Mouse (Mus musculus) embryonic facial prominence, embryonic 13.5 days (tissue): ENCODE measurements around the gene Capn5. TPM values are rescaled to one million over a fixed set of nuclear protein-coding genes. Genes with fewer than 3 reads are reported as not detected.

ENCODE experiments used
- ATAC-seq: fragments of 200-750 bp; cut with Nextera tagmentation; 2 replicates; pipeline ENCODE4 v1.8.0; 2017; ENCODE audit warnings: low read depth; ENCODE audit not compliant: insufficient number of reproducible peaks, insufficient read depth, low FRiP score, low TSS enrichment
- H3K27ac ChIP-seq: fragments of 300-500 bp; sonication (generic); 2 replicates; pipeline ENCODE4 v1.5.1; 2015; ENCODE audit warnings: moderate library complexity, mild to moderate bottlenecking, inconsistent platforms
- H3K27me3 ChIP-seq: fragments of 300-500 bp; sonication (generic); 2 replicates; pipeline ENCODE4 v1.6.1; 2015; ENCODE audit warnings: mild to moderate bottlenecking, inconsistent platforms
- H3K36me3 ChIP-seq: fragments of 300-500 bp; sonication (generic); 2 replicates; pipeline ENCODE4 v1.6.1; 2015; ENCODE audit warnings: mild to moderate bottlenecking, inconsistent platforms
- H3K4me1 ChIP-seq: fragments of 300-500 bp; sonication (generic); 2 replicates; pipeline ENCODE4 v1.6.1; 2015; ENCODE audit warnings: inconsistent platforms
- H3K4me2 ChIP-seq: fragments of 300-500 bp; sonication (generic); 2 replicates; pipeline ENCODE4 v1.6.1; 2015; ENCODE audit warnings: moderate library complexity, mild to moderate bottlenecking, inconsistent platforms
- H3K4me3 ChIP-seq: fragments of 300-500 bp; sonication (generic); 2 replicates; pipeline ENCODE4 v1.5.1; 2015; ENCODE audit warnings: mild to moderate bottlenecking, inconsistent platforms
- H3K9ac ChIP-seq: fragments of 300-500 bp; sonication (generic); 2 replicates; pipeline ENCODE4 v1.6.1; 2015; ENCODE audit warnings: mild to moderate bottlenecking, inconsistent platforms
- H3K9me3 ChIP-seq: fragments of 300-500 bp; sonication (generic); 2 replicates; pipeline ENCODE4 v1.6.1; 2016; ENCODE audit warnings: inconsistent platforms
- WGBS: fragments of 180-500 bp; shearing (Covaris S2); methylation state at CpG from one replicate; pipeline ENCODE4 v1.1.7; 2015; ENCODE audit warnings: mixed read lengths; 5-methylcytosine and 5-hydroxymethylcytosine counted together
- polyA plus RNA-seq: library from polyadenylated mRNA; unstranded; fragments of >200 nt; fragmentation: Nextera tagmentation; extraction: Ambion mirVana; gene quantifications from 2 replicates; pipeline ENCODE4 v1.2.1, GENCODE M21; 2015

Capn5 gene
- polyA plus RNA-seq, 1 experiment from 2014 or later = 6.0 TPM

DNA sequence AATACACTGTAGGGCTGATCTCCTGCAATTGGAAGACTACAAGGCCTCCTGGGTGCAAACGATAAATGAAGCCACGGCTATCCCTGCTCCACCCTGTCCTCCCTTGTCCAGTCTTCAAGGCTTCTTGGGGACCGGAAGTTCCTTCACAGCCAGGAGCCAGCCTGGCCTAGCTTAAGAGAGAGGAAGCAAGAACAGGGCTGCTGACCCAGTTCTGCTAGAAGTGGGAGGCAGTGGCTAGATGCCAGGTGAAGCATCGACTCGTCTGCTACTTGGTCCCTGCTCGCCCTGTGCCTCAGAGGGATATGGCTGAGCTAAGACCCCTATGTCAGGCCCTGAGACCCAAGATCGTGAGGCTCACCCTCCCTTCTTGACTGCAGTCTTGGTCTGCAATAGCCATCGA is 56.4 kb downstream of the Capn5 start:
- Histone ChIP-seq H3K4me3 (no peak overlapping the region), H3K9ac (no peak overlapping the region), H3K4me2 (no peak overlapping the region), H3K36me3 (no peaks in the 10 kb centered on the region), H3K9me3 (no peaks in the 10 kb centered on the region), H3K4me1 (peaks cover 14% of the 10 kb centered on the region), H3K27me3 (peaks cover 5% of the 10 kb centered on the region; the same call in 1 of the 2 replicates), H3K27ac (no peak overlapping the region)
- no peak for ATAC-seq
- WGBS = 84% methylated on average over 8 of the region's 8 CpGs

GRCm38 (mm10) chr7:98121241-98121640 is 56.8 kb downstream of the Capn5 start:
- no peak for ATAC-seq
- WGBS = 89% methylated on average over 3 of the region's 3 CpGs

DNA sequence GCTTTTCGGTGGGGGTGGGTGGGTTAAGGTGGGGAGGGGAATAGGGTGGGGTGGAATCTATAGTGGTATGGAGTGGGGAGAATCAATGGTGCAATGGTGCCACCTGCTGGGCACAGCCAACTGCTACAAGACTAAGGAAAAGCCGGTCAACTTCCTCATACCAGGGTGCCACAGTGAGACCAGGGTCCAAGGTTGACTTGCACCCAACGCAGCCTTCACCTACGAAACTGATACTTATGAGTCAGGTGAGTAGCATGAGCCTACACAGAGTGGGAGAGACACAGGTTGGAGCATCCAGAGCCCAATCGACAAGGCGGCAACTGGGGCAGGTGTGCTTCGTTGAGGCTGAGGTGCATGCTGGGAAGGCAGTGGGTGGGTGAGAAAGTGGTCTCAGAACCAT is 57.7 kb downstream of the Capn5 start:
- peaks cover 5% of the 10 kb centered on the region; the same call in 1 of the 2 replicates for H3K27me3 ChIP-seq
- H3K9me3 ChIP-seq = no peaks in the 10 kb centered on the region
- H3K4me2 ChIP-seq = peak overlapping the region; percentile 60
- H3K4me1 ChIP-seq = peaks cover 23% of the 10 kb centered on the region
- no peak overlapping the region for H3K27ac ChIP-seq
- H3K4me3 ChIP-seq = peak overlapping the region; percentile 27
- peak overlapping the region; percentile 57 for H3K9ac ChIP-seq
- WGBS = 8% methylated on average over 7 of the region's 7 CpGs
- no peaks in the 10 kb centered on the region for H3K36me3 ChIP-seq
- no peak for ATAC-seq

More at GRCm38 (mm10) chr7:98121241-98121640, 56.8 kb downstream of the Capn5 start:
- H3K9me3 ChIP-seq = no peaks in the 10 kb centered on the region
- no peak overlapping the region for H3K4me3 ChIP-seq
- H3K4me2 ChIP-seq = no peak overlapping the region
- no peak overlapping the region for H3K9ac ChIP-seq
- H3K27ac ChIP-seq = no peak overlapping the region
- peaks cover 5% of the 10 kb centered on the region; the same call in 1 of the 2 replicates for H3K27me3 ChIP-seq
- no peaks in the 10 kb centered on the region for H3K36me3 ChIP-seq
- H3K4me1 ChIP-seq = peaks cover 19% of the 10 kb centered on the region

GRCm38 (mm10) chr7:98119961-98120232 is 58.2 kb downstream of the Capn5 start:
- H3K4me1 ChIP-seq = peaks cover 24% of the 10 kb centered on the region
- H3K9ac ChIP-seq = no peak overlapping the region
- peaks cover 5% of the 10 kb centered on the region; the same call in 1 of the 2 replicates for H3K27me3 ChIP-seq
- H3K27ac ChIP-seq = no peak overlapping the region
- peak overlapping the region; percentile 60 for H3K4me2 ChIP-seq
- WGBS = 78% methylated on average over 2 of the region's 2 CpGs
- ATAC-seq = no peak
- H3K36me3 ChIP-seq = no peaks in the 10 kb centered on the region
- H3K9me3 ChIP-seq = no peaks in the 10 kb centered on the region
- no peak overlapping the region for H3K4me3 ChIP-seq

DNA sequence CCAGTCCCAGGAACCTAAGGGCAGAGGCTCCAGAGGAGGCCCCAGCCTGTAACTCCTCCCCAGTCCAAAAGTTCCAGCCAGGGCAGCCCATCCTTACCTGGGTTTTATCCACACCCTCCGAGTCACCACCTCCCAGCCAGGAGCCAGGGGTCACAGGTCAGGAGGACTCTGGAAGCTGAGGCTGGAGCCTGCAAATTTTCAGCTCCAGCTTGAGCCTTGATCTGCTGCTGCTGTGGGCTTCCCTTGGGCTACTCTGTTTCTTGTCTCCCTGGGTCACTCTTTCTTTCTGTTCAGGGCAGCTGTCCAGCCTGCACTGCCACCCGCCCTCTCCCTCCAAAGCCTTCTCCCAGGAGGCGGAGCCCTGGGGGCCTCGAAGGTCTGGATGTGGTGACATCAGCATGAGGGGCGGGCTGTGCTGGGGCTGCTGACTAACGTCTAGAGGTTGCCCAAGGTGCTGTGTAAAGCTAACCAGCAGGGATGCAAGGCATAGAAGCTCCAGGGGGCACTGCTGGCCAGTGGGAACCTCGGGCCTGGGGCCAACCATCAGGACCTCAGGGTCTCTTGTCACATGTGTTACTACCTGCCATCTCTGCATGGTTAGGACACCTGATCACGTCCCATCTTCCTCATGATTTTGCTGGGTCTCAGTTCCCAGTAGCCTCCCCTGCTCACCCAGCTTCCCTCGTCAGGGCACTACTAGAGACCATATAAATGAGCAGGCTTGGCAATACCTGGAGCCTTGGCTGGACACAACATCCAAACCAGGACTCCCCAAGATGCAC is 58.7 kb downstream of the Capn5 start, which contains the start of gene Myo7a:
TSS of gene Myo7a (minus strand) at position 346 of the 782 bp plus-strand sequence.
- no peak for ATAC-seq
- peak within 1 kb of the TSS; percentile 57 for H3K9ac ChIP-seq
- no peaks in the 10 kb centered on the region for H3K9me3 ChIP-seq
- peak within 1 kb of the TSS; percentile 27 for H3K4me3 ChIP-seq
- H3K4me1 ChIP-seq = peaks cover 24% of the 10 kb centered on the region
- no peaks in the 10 kb centered on the region for H3K36me3 ChIP-seq
- H3K27me3 ChIP-seq = peaks cover 5% of the 10 kb centered on the region; the same call in 1 of the 2 replicates
- 35% methylated on average over 9 of the region's 9 CpGs for WGBS
- H3K27ac ChIP-seq = no peak within 1 kb of the TSS
- H3K4me2 ChIP-seq = peak within 1 kb of the TSS; percentile 60

DNA sequence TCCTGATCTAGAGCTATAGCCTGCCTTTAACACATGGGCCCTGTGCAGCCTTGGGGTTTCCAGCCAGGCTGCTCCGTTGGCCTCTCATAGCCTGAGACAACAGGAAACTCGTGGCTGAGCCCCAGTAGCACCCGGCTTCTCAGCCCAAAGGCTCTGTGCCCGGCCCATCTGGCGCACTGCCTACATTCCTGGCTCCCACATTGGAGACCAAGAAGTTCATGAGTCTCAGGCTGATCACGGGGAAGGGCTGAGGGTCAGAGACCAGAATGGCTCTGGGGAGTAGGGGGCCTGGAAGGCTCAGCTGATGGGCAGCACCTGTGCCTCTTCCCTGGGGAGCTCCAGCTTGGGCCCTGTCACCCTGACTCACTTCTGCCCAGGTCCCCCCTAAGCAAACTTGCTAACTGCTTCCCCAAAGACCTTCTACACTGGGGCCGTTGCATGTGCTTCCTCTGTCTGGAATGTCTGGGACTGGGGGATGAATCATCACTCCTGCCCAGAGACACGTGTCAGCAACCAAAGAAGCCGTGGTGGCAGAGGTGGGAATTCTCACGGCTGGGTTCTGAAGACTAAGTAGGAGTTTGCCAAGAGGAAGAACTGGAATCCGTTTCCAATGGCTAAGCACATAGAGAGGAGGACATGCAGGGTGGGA is 60.9 kb downstream of the Capn5 start:
- Histone ChIP-seq H3K9ac (0 out of 2 replicates have a peak overlapping the region, but pooled peaks have one; percentile 36), H3K9me3 (no peaks in the 10 kb centered on the region), H3K36me3 (no peaks in the 10 kb centered on the region), H3K4me2 (no peak overlapping the region), H3K4me3 (no peak overlapping the region), H3K27me3 (peaks cover 13% of the 10 kb centered on the region), H3K27ac (peak overlapping the region; percentile 22; the same call in 1 of the 2 replicates), H3K4me1 (peaks cover 24% of the 10 kb centered on the region)
- WGBS = 48% methylated on average over 11 of the region's 11 CpGs
- ATAC-seq = no peak

GRCm38 (mm10) chr7:98114656-98115055 is 63.4 kb downstream of the Capn5 start:
- Histone ChIP-seq H3K9ac (no peak overlapping the region), H3K4me3 (no peak overlapping the region), H3K27ac (no peak overlapping the region; the same call in 1 of the 2 replicates), H3K27me3 (peaks cover 26% of the 10 kb centered on the region), H3K4me2 (no peak overlapping the region), H3K36me3 (no peaks in the 10 kb centered on the region), H3K4me1 (peaks cover 30% of the 10 kb centered on the region), H3K9me3 (no peaks in the 10 kb centered on the region)
- WGBS = 59% methylated on average over 6 of the region's 6 CpGs
- ATAC-seq = no peak

GRCm38 (mm10) chr7:98111233-98111632 is 66.8 kb downstream of the Capn5 start:
- H3K9ac ChIP-seq = peak overlapping the region; percentile 69
- no peak overlapping the region for H3K27ac ChIP-seq
- H3K4me3 ChIP-seq = peak overlapping the region; percentile 37
- peaks cover 26% of the 10 kb centered on the region for H3K27me3 ChIP-seq
- no peaks in the 10 kb centered on the region for H3K36me3 ChIP-seq
- H3K9me3 ChIP-seq = no peaks in the 10 kb centered on the region
- ATAC-seq = no peak
- WGBS = 4% methylated on average over 25 of the region's 25 CpGs
- peaks cover 20% of the 10 kb centered on the region for H3K4me1 ChIP-seq
- peak overlapping the region; percentile 70 for H3K4me2 ChIP-seq

- Histone ChIP-seq H3K36me3 (no peaks in the 10 kb centered on the region), H3K27me3 (peaks cover 26% of the 10 kb centered on the region), H3K27ac (no peak overlapping the region), H3K4me1 (peaks cover 15% of the 10 kb centered on the region), H3K4me2 (no peak overlapping the region), H3K4me3 (no peak overlapping the region), H3K9me3 (no peaks in the 10 kb centered on the region), H3K9ac (no peak overlapping the region)
- no peak for ATAC-seq
- WGBS = 67% methylated on average over 4 of the region's 4 CpGs
Measured at GRCm38 (mm10) chr7:98109771-98110170, 68.3 kb downstream of the Capn5 start.

DNA sequence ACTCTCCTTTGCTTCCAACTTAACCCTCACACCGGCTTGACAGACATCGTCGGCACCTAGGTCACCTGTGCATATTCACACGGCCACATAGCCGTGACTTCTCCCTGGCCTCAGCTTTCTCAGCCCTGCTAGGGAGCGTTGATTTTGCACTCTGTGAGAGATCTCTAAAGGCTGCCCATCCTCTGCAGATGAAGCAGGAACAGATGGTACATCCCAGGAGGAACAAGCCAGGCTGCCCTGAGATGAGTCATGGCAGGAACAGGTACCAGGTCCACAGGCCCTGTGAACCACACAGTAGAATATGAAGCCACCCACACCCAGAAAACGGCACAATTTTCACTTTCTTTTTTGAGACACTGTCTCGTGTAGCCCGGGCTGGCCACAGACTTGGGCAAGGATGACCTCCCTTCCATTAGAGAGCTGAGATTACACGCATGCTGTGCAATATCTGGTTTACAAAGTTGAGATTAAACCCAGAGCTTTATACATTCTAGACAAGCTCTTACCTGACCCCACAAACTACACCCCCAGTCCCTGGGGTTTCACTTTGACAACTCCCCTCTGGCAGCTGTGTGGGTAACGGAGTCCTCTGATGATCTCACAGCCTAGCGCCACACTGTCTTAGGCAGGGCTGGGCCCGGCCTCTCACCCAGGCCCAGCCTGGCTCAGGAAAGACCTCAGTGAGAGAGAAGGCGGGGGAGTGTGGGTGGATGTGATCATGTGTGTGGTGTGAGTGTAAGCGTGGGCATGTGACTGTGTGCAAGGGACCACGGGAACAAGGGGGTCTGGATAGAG is 69.2 kb downstream of the Capn5 start:
- ATAC-seq = no peak
- peaks cover 26% of the 10 kb centered on the region for H3K27me3 ChIP-seq
- no peak overlapping the region for H3K27ac ChIP-seq
- H3K9me3 ChIP-seq = no peaks in the 10 kb centered on the region
- no peak overlapping the region for H3K9ac ChIP-seq
- no peak overlapping the region for H3K4me3 ChIP-seq
- 82% methylated on average over 16 of the region's 16 CpGs for WGBS
- peaks cover 15% of the 10 kb centered on the region for H3K4me1 ChIP-seq
- no peaks in the 10 kb centered on the region for H3K36me3 ChIP-seq
- no peak overlapping the region for H3K4me2 ChIP-seq

- Histone ChIP-seq H3K9me3 (no peaks in the 10 kb centered on the region), H3K4me1 (peaks cover 17% of the 10 kb centered on the region), H3K27ac (no peak overlapping the region), H3K27me3 (peaks cover 13% of the 10 kb centered on the region), H3K4me3 (no peak overlapping the region), H3K4me2 (no peak overlapping the region), H3K9ac (no peak overlapping the region), H3K36me3 (no peaks in the 10 kb centered on the region)
- 79% methylated on average over 7 of the region's 7 CpGs for WGBS
- no peak for ATAC-seq
Measured at GRCm38 (mm10) chr7:98106272-98106671, 71.8 kb downstream of the Capn5 start.
